Mouse (Mus musculus): Measurements from ENCODE around the gene Dgkq. TPM values are rescaled to one million over a fixed set of nuclear protein-coding genes. Genes with fewer than 3 reads are reported as not detected.

Dgkq gene
- 10 to 100 TPM; 18.4 to 21.3 TPM for polyA plus RNA-seq (2017; shearing (Covaris generic))

DNA sequence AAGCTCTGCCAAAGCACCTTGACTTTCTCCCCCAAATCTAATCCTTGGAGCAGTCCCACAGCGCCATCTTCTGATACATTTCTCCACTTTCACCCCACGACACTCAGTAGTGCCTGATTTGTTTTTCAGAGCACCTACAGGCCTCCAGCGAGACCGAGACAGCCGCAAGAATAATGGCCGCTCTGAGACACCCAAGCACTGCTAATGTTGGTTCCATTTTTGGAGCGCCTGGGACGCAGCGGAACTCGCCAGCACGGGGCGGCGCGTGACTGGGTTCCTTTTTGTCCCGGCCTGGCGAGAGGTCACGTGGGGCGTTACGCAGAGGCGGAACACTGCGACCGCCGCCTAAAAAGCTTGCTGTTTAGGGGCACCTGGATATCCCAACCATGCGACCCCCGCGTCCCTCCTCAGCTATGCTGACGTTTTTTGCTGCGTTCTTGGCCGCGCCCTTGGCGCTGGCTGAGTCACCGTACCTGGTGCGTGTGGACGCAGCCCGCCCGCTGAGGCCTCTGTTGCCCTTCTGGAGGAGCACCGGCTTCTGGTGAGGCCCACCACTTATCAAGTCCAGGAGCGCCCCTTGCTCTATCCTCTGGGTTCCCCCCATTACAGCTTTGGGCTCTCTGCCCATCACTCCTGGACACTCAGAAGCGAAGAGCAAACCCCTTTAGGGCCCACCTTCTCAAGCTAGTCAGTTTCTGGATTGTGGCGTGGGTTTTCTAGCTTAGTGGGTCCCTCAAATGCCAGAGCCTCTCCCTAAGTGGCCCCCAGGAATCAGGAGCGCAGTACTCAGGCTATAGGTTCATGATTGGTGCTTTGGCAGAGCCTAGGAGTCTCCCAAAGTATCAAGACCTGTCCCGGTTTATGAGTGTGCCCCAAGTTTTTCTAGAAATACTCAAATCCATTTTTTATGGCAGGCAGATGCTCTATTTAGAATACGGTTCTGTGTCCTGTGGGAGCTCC is at the start of gene Dgkq:
Gene Dgkq, minus strand, starts transcription at position 696 of the 960 bp plus-strand sequence.

DNA sequence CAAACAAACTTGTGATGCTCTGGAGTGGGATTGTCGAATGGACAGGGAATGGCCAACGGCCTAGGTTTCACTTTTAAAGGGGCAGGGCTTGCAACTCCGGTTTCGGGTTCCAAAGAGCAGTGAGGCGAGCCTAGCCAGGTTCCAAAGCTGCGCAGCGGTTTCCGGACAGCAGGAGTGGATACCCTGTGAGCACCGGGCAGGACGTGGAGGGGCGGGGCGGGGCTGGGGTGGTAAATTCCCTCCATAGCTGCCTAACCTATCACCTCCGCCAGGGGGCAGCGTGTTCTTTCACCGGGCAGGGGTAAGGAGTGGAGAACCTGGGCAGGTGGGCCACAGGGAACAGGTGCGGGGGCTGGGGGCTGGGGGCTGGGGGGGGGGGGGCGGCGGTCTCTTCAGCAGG is 22.8 kb upstream of the Dgkq start, which contains the start of gene Fgfrl1:
Gene Fgfrl1, plus strand, starts transcription at position 112 of the 400 bp plus-strand sequence.

DNA sequence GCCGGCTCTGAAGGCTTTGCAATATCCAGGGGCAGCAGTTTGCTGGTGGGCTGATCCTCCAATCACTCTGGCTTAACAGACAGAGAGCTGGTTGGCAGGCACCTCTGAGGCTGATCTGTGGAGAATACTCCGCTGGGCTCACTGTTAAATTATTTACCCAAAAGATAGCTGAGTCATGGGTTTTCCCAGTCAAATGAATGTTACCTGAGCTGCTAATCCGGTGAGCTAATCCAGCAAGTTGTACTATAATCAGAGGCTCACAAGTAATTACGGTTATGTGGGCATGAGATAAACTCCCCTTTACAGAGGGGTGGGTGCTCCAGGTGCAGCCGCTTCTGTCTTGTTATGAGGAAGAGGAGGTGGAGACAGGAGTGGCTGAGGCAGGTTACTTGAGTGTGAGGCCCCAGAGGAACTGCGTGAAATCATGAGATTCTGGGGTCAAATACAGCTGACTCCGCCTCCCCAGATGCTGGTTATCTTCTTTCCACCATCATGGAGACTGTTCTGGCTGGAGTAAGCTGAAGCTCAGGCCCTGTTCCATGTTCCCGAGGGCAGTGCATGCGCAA is 5.9 kb upstream of the Dgkq start, which contains the start of gene Slc26a1:
Gene Slc26a1, minus strand, starts transcription at position 319 of the 566 bp plus-strand sequence.

DNA sequence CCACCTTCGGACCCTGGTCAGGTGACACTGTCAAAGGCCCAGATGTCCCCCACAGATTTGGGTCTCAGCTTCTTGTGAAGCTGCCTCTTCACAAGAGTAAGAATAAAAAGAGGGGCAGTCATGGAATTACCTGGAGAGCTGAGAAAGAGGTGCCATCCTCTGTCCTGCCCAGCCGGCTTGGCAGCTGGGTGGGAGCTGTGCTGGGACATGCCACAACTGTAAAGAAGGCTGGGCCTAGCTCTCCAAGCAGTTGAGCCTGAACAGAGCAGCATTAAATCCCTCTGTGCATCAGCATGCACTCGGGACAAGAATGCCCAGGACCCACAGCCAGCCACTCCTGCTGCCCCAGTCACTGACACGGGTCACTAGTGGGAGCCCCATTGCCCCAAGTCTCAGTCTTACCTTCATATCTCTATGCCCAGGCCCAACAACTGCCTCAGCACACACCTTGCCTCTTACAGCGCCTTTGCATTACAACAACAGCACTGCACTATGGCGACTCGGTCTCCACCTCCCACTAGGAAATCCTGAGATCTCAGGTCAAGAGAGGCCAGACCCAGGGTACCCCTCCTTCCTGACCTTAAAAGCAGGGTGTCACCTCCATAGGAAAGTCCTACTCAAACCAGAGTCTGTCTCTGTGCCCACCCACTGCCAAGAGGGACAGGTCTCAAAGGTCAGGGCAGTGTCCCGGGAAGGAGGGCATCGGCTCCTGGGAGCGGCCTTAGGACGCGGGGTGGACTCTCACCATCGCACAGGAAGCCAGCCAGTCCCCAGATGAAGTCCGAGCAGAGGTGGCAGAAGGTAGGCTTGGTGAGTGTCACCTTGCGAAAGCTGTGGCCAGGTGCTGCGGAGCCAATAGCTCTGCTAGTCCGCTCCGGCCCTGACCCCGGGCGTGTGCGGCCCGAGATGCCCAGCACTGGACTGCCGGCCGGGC is 9.5 kb downstream of the Dgkq start, which contains the start of gene Idua:
Gene Idua, plus strand, starts transcription at position 634 of the 934 bp plus-strand sequence.

DNA sequence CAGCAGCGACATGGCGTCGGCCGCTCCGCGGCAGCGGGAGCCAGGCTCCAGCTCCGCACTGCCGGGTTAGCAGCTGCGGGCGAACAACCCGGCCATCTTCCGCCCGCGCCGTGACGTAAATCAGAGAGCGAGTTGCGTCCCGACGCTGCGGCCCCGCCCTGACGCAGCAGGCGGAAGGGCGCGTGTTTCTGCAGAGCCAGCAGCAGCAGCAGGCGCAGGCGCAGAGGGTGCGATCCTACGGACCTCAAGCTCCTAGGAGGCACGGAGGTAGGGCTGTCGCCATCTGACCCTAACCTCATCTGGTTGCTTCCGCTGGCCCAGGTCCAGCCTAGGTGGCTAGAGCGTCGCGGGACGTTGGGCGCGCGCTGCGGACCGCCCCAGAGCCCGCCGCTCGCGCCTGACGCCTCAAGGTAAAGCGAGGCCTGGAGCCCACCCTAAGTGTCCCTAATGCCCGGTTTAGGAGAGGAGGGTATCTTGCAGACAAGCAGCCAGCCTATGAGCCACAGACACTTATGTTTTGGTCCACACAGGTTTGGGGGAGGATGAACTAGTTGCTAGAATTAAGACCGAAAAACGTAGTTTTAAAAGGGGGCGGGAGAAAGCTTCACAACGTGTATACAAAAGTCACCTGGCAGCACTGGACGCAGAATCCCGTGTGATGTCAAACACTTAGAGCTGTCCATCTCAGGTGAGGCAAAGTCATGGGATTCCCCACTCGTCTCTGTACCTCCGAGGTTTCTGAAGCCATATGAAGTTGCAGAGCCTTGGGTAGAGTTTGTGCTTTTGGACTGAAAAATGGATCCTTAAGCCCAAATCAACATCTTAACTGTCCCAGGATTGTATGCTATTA is 39.6 kb downstream of the Dgkq start, which contains the start of the genes Gak and Tmem175:
Gene Gak, minus strand, starts transcription at position 122 of the 850 bp plus-strand sequence.
Gene Tmem175, plus strand, starts transcription at position 137 of the 850 bp plus-strand sequence.

Other genes with a start within 250 kb of the Dgkq start
- gene Atp5k, start 235.2 kb downstream of the Dgkq start, polyA plus RNA-seq (2017; shearing (Covaris generic)): 100 to 1,000 TPM; 124 to 148 TPM
- not detected for gene Mfsd7a, start 220.8 kb downstream of the Dgkq start, polyA plus RNA-seq (2017; shearing (Covaris generic))
- gene Pcgf3, start 208.4 kb downstream of the Dgkq start, polyA plus RNA-seq (2017; shearing (Covaris generic)): 10 to 100 TPM; 11.6 to 23.0 TPM
- gene Cplx1, start 119.6 kb downstream of the Dgkq start, polyA plus RNA-seq (2017; shearing (Covaris generic)): not detected
- gene Gak, start 39.9 kb downstream of the Dgkq start, polyA plus RNA-seq (2017; shearing (Covaris generic)): 100 to 1,000 TPM; 130 to 159 TPM
- 10 to 100 TPM; 37.3 to 38.5 TPM for gene Tmem175, start 39.9 kb downstream of the Dgkq start, polyA plus RNA-seq (2017; shearing (Covaris generic))
- gene Idua, start 9.3 kb downstream of the Dgkq start, polyA plus RNA-seq (2017; shearing (Covaris generic)): 10 to 100 TPM; 42.1 to 43.8 TPM
- gene Slc26a1, start 5.9 kb upstream of the Dgkq start, polyA plus RNA-seq (2017; shearing (Covaris generic)): under 1 TPM; 0.08 to 0.17 TPM
- 1 to 10 TPM; 2.1 to 6.7 TPM for gene Fgfrl1, start 22.7 kb upstream of the Dgkq start, polyA plus RNA-seq (2017; shearing (Covaris generic))
- not detected for gene Rnf212, start 105.3 kb upstream of the Dgkq start, polyA plus RNA-seq (2017; shearing (Covaris generic))
- not detected for gene Tmed11, start 125.7 kb upstream of the Dgkq start, polyA plus RNA-seq (2017; shearing (Covaris generic))
- under 1 TPM in 1 of 2 experiments, not detected in 1; 0.02 TPM for gene Vmn2r8, start 139.2 kb upstream of the Dgkq start, polyA plus RNA-seq (2017; shearing (Covaris generic))
- under 1 TPM; 0.02 to 0.45 TPM for gene Vmn2r9, start 182.9 kb upstream of the Dgkq start, polyA plus RNA-seq (2017; shearing (Covaris generic))

Measured in inflammation-experienced regulatory T-cells (primary cell).